Mouse (Mus musculus) forebrain, postnatal 0 days (tissue): ENCODE results near the gene Gm26558. TPM values are rescaled to one million over a fixed set of nuclear protein-coding genes. Genes with fewer than 3 reads are reported as not detected.

ENCODE experiments used
- ATAC-seq: fragments of 200-750 bp; cut with Nextera tagmentation; 2 replicates; pipeline ENCODE4 v1.8.0; 2017; ENCODE audit warnings: mild to moderate bottlenecking, moderate library complexity
- DNase-seq: peaks from one replicate; pipeline ENCODE4 v3.0.0-alpha.2; 2015
- H3K27ac ChIP-seq: fragments of 300-500 bp; sonication (generic); 2 replicates; pipeline ENCODE4 v1.5.1; 2014; ENCODE audit warnings: low read depth, mild to moderate bottlenecking, antibody characterized with exemption, low read length, moderate library complexity, mixed read lengths
- H3K27me3 ChIP-seq: fragments of 300-500 bp; sonication (generic); 2 replicates; pipeline ENCODE4 v1.6.1; 2014; ENCODE audit warnings: mild to moderate bottlenecking, low read length, mixed read lengths; ENCODE audit not compliant: insufficient read depth
- H3K36me3 ChIP-seq: fragments of 300-500 bp; sonication (generic); 2 replicates; pipeline ENCODE4 v1.6.1; 2014; ENCODE audit warnings: mild to moderate bottlenecking, moderate library complexity; ENCODE audit not compliant: insufficient read depth
- H3K4me1 ChIP-seq: fragments of 300-500 bp; sonication (generic); 2 replicates; pipeline ENCODE4 v1.6.1; 2014; ENCODE audit warnings: antibody characterized with exemption; ENCODE audit not compliant: insufficient read depth
- H3K4me2 ChIP-seq: fragments of 300-500 bp; sonication (generic); 2 replicates; pipeline ENCODE4 v1.6.1; 2014; ENCODE audit warnings: low read depth, mild to moderate bottlenecking, moderate library complexity
- H3K4me3 ChIP-seq: fragments of 300-500 bp; sonication (generic); 2 replicates; pipeline ENCODE4 v1.5.1; 2014; ENCODE audit warnings: low read depth, low read length, mixed read lengths
- H3K9ac ChIP-seq: fragments of 300-500 bp; sonication (generic); 2 replicates; pipeline ENCODE4 v1.6.1; 2014; ENCODE audit warnings: mild to moderate bottlenecking
- H3K9me3 ChIP-seq: fragments of 300-500 bp; sonication (generic); 2 replicates; pipeline ENCODE4 v1.6.1; 2016; ENCODE audit warnings: low read length
- CTCF ChIP-seq: sonication (generic); IDR thresholded peaks from 2 replicates; pipeline ENCODE4 v1.5.1; 2016; ENCODE audit warnings: antibody characterized with exemption, control low read depth, low read depth
- WGBS: fragments of 180-500 bp; shearing (Covaris S2); extraction: QIAGEN DNeasy Blood & Tissue Kit; methylation state at CpG from one replicate; pipeline ENCODE4 v1.1.7; 2014; 5-methylcytosine and 5-hydroxymethylcytosine counted together
- polyA plus RNA-seq: library from polyadenylated mRNA; unstranded; fragments of >200 nt; fragmentation: Nextera tagmentation; extraction: Ambion mirVana; gene quantifications from 2 replicates; pipeline ENCODE4 v1.2.1, GENCODE M21; 2015
- total RNA-seq: library from RNA; depleted of rRNA; stranded (reverse); fragments of >200 nt; gene quantifications from 2 replicates; pipeline ENCODE4 v1.2.3, GENCODE M21; 2014; rRNA removed

Gene Gm26558
- total and polyA plus RNA-seq, 2 experiments from 2014 or later, result 3.4 TPM; not detected in 1

- WGBS, result 83% methylated on average over 6 of the region's 6 CpGs
- TF ChIP-seq CTCF, result peak; percentile 19; the same call in 1 of the 2 replicates
These were observed 42.6 kb downstream of the Gm26558 start for GRCm38 (mm10) chr2:70619232-70619835.

GRCm38 (mm10) chr2:70616617-70617016 lies 45.3 kb downstream of the Gm26558 start:
- Histone ChIP-seq H3K9ac (no peak overlapping the region), H3K9me3 (no peaks in the 10 kb centered on the region), H3K27me3 (no peaks in the 10 kb centered on the region), H3K27ac (no peak overlapping the region), H3K4me2 (no peak overlapping the region), H3K4me3 (no peak overlapping the region), H3K4me1 (no peaks in the 10 kb centered on the region), H3K36me3 (no peaks in the 10 kb centered on the region)
- no peak for TF ChIP-seq CTCF
- DNase-seq (no peak), ATAC-seq (no peak)
- 61% methylated on average over 3 of the region's 3 CpGs for WGBS

More at GRCm38 (mm10) chr2:70619232-70619835, 42.6 kb downstream of the Gm26558 start:
- ATAC-seq (no peak), DNase-seq (no peak)
- H3K27me3 ChIP-seq, result no peaks in the 10 kb centered on the region
- no peak overlapping the region for H3K9ac ChIP-seq
- H3K36me3 ChIP-seq, result no peaks in the 10 kb centered on the region
- no peak overlapping the region for H3K4me3 ChIP-seq
- no peak overlapping the region for H3K4me2 ChIP-seq
- H3K9me3 ChIP-seq, result no peaks in the 10 kb centered on the region
- no peaks in the 10 kb centered on the region for H3K4me1 ChIP-seq
- no peak overlapping the region for H3K27ac ChIP-seq

GRCm38 (mm10) chr2:70616076-70616475 lies 45.8 kb downstream of the Gm26558 start:
- no peak for TF ChIP-seq CTCF
- Histone ChIP-seq H3K27ac (no peak overlapping the region), H3K27me3 (no peaks in the 10 kb centered on the region), H3K9me3 (no peaks in the 10 kb centered on the region), H3K4me3 (no peak overlapping the region), H3K9ac (no peak overlapping the region), H3K36me3 (no peaks in the 10 kb centered on the region), H3K4me1 (no peaks in the 10 kb centered on the region), H3K4me2 (no peak overlapping the region)
- WGBS, result 76% methylated on average over 2 of the region's 2 CpGs
- ATAC-seq (no peak), DNase-seq (no peak)

- no peak for DNase-seq
- ATAC-seq, result no peak
- H3K9ac ChIP-seq, result no peak overlapping the region
- H3K4me2 ChIP-seq, result no peak overlapping the region
- H3K4me1 ChIP-seq, result no peaks in the 10 kb centered on the region
- H3K27me3 ChIP-seq, result no peaks in the 10 kb centered on the region
- no peak overlapping the region for H3K27ac ChIP-seq
- no peak overlapping the region for H3K4me3 ChIP-seq
- H3K9me3 ChIP-seq, result no peaks in the 10 kb centered on the region
- no peak for TF ChIP-seq CTCF
- H3K36me3 ChIP-seq, result no peaks in the 10 kb centered on the region
- WGBS, result 86% methylated on average over 7 of the region's 7 CpGs
These were observed 47.1 kb downstream of the Gm26558 start for GRCm38 (mm10) chr2:70614745-70615351.

Other genes with a start within 250 kb of the Gm26558 start
- 2.5 and 3.0 TPM in 2 replicates for gene Sp5, start 187.2 kb downstream of the Gm26558 start, total RNA-seq
- gene Sp5, start 187.2 kb downstream of the Gm26558 start, polyA plus RNA-seq, result 3.8 and 4.1 TPM in 2 replicates
- gene Erich2, start 153.3 kb downstream of the Gm26558 start, total RNA-seq, result 0.81 and 1.4 TPM in 2 replicates
- 1.8 and 3.8 TPM in 2 replicates for gene Erich2, start 153.3 kb downstream of the Gm26558 start, polyA plus RNA-seq
- gene Gad1, start 109.0 kb downstream of the Gm26558 start, total RNA-seq, result 94.7 and 135 TPM in 2 replicates
- gene Gad1, start 109.0 kb downstream of the Gm26558 start, polyA plus RNA-seq, result 89.5 and 122 TPM in 2 replicates
- 71.2 and 82.2 TPM in 2 replicates for gene Gorasp2, start 532 bp downstream of the Gm26558 start, total RNA-seq
- 165 and 166 TPM in 2 replicates for gene Gorasp2, start 532 bp downstream of the Gm26558 start, polyA plus RNA-seq
- gene Tlk1, start 163.6 kb upstream of the Gm26558 start, total RNA-seq, result 27.8 and 34.3 TPM in 2 replicates
- gene Tlk1, start 163.6 kb upstream of the Gm26558 start, polyA plus RNA-seq, result 24.7 and 26.0 TPM in 2 replicates